Mouse (Mus musculus) lung, adult 18-20 months (tissue): Measurements from ENCODE around the gene Igdcc3.

Source experiments
- DNase-seq, 2 experiments: peaks; one replicate each; pipeline ENCODE4 v3.0.0; 2022; ENCODE audit warnings: mixed read lengths in 2 of 2

Gene Igdcc3

DNA sequence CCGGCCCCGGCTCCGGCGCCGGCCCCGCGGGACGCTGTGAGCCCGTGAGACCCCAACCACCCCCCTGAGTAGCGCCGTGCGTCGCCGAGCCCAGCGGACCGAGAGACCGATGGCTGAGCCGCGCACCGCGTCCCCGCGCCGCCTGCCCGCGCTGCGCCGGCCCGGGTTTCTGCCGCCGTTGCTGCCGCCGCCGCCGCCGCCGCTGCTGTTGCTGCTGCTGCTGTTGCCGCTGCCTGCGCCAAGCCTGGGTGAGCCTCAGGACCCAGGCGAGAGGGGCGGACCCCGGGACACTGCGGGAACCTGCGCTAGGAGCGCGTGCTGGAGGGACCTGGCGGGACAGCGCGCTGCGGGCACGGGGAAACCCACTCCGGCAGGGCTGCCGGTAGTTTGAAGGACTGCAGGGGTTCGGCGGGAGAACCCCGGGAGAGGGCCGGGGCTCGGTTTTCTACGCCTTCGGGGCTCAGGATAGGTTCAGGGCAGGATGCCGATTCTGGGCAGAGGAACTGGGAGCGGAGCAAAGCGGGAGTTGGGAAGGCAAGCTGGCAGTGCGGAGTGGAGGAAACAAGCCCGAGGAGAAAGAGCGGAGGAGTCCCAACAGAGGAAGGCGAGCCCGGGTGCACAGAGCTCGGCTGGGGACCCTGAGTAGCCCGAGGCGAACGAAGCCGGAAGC, 452 bp downstream of the Igdcc3 start:
- DNase-seq = no peak

GRCm38 (mm10) chr9:65141976-65142318, 958 bp downstream of the Igdcc3 start:
- DNase-seq = no peak

DNA sequence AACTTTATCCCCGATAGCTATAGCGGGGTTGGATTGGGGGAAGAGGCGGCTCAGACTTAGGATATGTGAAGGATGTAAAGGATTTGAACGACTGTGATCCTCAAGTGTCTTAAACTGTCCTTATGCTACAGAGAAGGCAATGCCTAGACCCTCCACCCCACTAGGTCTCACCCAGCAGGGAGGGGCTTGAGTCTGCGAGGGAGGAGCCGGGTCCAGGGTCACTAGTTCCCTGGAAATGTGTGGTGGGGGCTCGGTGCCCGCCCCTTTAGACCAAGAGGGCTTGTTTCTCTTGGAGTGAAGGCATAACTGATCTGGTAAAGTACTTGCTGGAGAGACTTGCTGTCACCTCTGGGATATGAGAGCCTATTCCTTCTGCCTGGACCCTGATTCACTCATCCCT, 1.4 kb downstream of the Igdcc3 start:
- no peak for DNase-seq

- no peak for DNase-seq
These were observed 5.0 kb downstream of the Igdcc3 start for GRCm38 (mm10) chr9:65146001-65146400.

GRCm38 (mm10) chr9:65148507-65148906, 7.5 kb downstream of the Igdcc3 start:
- no peak for DNase-seq

GRCm38 (mm10) chr9:65152711-65153330, 11.8 kb downstream of the Igdcc3 start:
- DNase-seq = no peak

DNA sequence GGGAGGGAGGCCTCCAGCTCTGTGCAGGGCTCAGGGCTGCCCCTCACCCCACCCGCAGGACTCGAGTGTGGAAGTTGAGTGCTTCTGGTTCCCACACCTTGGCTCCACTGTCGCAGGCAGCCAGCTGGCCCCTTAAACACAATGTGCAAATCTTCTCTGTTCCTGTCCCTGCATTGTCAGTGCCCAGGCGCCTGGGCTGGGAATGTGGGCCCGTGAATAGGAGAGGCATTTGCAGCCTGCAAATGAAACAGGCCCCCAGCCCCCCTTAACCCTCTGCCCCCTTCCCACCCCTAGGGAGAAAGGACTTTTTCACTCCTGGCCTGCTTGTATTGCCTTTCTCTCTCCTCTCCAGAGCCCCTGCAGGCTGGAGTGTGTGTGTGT, 12.3 kb downstream of the Igdcc3 start:
- no peak for DNase-seq

GRCm38 (mm10) chr9:65154692-65155455, 13.9 kb downstream of the Igdcc3 start:
- DNase-seq = no peak

DNA sequence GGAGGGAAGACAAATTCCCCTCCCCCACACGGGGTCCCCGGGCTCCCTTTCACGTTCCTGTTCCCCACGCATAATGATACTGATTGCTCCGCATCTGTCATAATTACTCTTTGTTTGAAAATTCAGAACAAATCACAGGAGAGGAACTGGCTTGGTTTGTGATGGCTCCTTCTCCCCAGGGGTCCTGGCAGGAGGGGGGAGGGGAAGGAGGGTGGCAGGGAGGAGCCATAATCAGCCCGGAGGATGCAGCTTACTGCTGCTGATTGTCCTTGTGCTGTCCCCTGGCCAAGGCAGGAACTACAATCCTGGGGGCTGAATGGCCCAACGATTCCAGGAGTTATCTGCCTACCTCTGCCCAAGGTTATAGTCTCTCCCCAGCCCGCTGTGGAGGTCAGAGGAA, 15.6 kb downstream of the Igdcc3 start:
- no peak for DNase-seq

DNA sequence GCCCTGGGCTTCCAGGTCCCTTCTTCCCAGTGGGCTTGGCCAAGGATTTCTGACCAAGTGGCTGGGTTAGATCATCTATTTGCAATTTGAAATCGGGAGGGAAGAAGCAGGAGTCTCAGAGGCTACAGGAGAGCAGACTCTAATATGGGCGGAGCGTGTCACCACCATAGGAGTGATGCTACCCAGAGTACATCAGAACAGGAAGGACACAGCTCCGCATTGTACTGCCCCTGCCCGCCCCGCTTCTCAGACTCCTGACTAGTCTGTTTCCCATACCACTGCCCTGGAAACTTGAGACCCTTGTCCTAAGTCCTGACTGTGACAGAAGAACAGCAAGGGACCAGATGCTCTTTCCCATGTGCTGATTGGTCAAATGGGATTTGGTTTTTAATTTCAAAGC, 16.6 kb downstream of the Igdcc3 start:
- DNase-seq = no peak

- DNase-seq = no peak
These were observed 20.2 kb downstream of the Igdcc3 start for GRCm38 (mm10) chr9:65161188-65161587.

DNA sequence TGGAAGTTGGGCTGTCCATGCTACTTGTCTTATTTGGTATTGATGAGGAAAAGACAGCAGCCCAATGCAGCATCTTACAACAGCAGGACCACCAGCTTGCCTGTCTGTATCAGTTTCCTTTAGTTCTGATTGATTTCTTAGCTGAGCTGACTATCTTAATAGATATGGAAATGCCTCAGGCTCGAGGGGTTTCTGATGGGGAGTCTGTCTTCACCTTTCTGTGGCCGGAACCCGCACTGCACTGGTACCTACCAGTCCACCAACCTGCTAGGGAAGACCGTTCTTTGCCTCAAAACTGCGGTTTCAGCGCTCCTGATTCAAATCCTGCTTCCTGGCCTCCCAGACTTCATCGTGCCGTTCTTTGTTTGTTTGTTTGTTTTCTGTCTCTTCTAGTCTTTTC, 20.9 kb downstream of the Igdcc3 start:
- no peak for DNase-seq

GRCm38 (mm10) chr9:65162711-65163639, 22.0 kb downstream of the Igdcc3 start:
- no peak for DNase-seq

DNA sequence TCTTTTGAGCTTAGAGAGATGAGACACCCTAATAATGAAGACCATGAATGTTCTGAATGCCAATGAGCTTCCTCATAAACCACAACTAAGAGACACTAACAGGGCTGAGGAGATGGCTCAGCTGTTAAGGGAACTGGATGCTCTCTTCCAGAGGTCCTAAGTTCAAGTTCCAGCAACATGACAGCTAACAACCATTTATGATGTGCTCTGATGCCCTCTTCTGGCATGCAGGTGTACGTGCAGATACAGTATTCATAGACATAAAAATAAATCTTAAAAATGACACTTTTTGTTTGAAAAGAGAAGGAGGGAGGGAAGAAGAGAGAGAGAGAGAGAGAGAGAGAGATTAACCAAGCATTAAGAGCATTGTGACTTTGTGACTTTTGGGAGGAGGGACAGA, 23.9 kb downstream of the Igdcc3 start:
- DNase-seq = no peak

DNA sequence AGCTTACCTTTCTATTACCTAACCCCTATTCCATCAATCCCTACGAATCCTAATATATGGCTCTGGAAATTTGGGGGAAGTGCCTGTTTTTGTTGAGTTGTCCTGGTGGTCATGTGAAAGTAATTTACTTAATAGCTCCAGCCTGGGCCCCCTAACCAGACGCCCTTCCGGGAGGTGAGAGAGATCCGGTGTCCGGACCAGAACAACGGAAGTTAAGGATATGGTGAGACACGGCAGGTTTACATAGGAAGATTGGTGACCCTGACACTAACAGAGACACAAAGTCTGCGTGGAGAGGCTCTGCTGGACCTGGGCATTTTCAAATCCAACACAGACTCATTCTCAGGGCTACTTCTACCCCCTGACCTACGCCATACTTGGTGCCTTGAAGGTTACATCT, 25.4 kb downstream of the Igdcc3 start:
- no peak for DNase-seq

- no peak for DNase-seq
These were observed 27.5 kb downstream of the Igdcc3 start for GRCm38 (mm10) chr9:65168534-65168933.

GRCm38 (mm10) chr9:65168952-65169351, 28.0 kb downstream of the Igdcc3 start:
- DNase-seq = no peak

GRCm38 (mm10) chr9:65172654-65173053, 31.7 kb downstream of the Igdcc3 start:
- no peak for DNase-seq

DNA sequence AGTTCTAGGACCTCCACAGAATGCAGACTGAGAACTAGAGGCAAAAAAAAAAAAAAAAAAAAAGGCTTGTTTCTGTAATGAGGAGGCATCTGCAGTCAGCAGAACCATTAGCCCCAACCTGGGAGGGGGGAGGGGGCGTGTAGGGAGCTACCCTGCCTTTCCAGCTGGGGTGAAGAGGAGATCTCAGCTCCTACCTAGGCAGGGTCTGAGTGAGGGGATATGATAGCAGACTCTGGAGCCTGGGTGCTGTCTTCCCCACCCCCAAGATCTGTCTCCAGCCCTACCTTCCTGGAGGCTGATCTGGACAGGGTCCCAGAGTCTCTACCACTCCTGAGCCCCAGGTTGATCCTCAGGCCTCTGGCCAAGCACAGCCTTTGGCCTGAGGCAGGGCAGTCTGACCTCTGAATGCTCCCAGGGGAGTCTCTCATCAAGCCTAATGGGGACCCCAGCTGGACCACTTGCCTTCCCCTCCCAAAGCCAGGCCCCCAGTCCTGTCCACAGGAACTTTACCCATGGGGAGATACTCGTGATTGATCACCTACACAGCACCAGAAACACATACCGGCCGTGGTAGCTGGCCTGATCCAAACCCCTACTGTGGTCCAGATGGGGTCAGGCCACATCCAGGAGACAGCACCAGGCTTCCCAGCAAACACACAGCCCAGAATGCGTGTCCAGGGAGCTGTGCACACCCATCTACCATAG, 34.4 kb downstream of the Igdcc3 start:
- DNase-seq = no peak

GRCm38 (mm10) chr9:65175939-65176871, 35.2 kb downstream of the Igdcc3 start:
- no peak for DNase-seq

DNA sequence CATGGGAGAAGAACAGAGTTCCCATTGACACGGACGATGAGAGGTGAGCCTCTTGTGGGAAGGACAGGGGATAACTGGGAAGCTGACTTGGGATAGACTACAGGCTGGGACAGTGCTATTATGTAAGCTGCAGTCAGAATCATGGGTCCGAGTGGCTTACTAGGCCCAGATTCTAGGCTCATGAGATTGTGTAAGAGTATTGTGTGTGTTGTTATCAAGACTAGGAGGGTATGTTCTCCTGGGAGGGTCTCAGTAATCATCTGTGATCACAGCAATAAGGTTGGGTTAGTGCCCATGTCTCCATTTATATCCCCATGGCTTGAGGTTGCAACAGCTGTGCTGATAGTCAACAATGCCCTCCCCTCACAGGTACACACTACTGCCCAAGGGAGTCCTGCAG, 36.5 kb downstream of the Igdcc3 start:
- DNase-seq = no peak
